Comparison of ENCODE assay signal across 11 mouse cellular contexts in the genomic region with DNA sequence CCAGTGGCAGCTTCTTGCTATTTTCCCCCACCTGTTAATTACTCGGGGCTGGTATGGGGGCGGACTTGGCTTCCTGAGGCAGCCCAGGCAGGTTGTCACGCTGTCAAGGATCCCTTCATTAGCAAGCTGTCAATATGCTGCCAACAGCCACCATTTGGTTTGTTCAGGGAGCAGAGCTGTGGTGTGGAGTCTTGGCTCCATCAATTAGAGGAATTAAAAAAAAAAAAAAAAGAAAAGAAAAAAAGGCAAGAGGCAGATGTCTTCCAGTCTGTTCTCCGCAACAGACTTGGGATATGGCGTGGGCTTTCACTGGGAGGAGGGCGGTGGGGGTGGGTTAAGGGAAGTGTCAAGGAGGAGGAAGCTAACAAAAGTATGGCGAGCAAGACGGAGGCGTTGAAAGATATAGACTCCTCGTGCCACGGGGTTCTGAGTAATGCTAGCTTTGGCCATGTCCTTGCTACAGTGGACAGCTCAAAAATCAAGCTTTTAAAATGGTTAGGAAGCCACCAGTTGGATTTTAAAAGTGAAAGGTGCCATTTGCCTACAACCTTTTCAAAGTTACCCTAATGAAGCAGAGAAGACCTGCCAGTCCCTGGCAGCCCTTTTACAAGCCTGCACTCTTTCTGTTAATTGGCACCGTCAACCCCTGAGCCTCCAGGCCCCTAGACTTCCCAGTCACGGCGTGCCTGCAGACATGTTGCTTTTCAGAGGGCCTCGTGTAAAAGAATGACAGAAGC.
A peak's percentile ranks its signal among the peaks of the same experiment; 100 is the strongest.
DNase-seq lines count a peak whose midpoint lies in the region; ATAC-seq and TF ChIP-seq lines count a peak whose summit lies in the region.
"Had no signal": no experiment of that assay in that cellular context is flagged by ENCODE, and none has a peak within 500 bp of the region (broad histone marks: within the 10 kb centered on the region; RNA-seq: fewer than 3 reads in every experiment).

No protein-coding gene starts in this region.

- H3K27me3 ChIP-seq in hindbrain, postnatal 0 days (ENCODE audit: insufficient read depth, low read length): no peaks in the 10 kb centered on the region
- H3K27me3 ChIP-seq in hindbrain, embryonic 14.5 days (ENCODE audit: control insufficient read depth, insufficient read depth, low read length): no peaks in the 10 kb centered on the region
- H3K27me3 ChIP-seq: hindbrain, embryonic 13.5 days; neural tube, embryonic 15.5 days had no signal

- no peaks in the 10 kb centered on the region for H3K36me3 ChIP-seq in hindbrain, postnatal 0 days (ENCODE audit: insufficient read depth, low read length)
- H3K36me3 ChIP-seq in hindbrain, embryonic 14.5 days (replicated peaks; ENCODE audit: control insufficient read depth, insufficient read depth): no peaks in the 10 kb centered on the region
- H3K36me3 ChIP-seq: hindbrain, embryonic 13.5 days; neural tube, embryonic 15.5 days had no signal

- 0 out of 2 replicates have a peak overlapping the region, but pooled peaks have one; percentile 32 for H3K27ac ChIP-seq in hindbrain, postnatal 0 days
- H3K27ac ChIP-seq in hindbrain, embryonic 14.5 days: no peak overlapping the region
- H3K27ac ChIP-seq: hindbrain, embryonic 13.5 days; neural tube, embryonic 15.5 days had no signal

- H3K4me2 ChIP-seq in hindbrain, postnatal 0 days (ENCODE audit: low read depth, low read length): no peak overlapping the region
- no peak overlapping the region for H3K4me2 ChIP-seq in hindbrain, embryonic 14.5 days (replicated peaks)
- H3K4me2 ChIP-seq: hindbrain, embryonic 13.5 days; neural tube, embryonic 15.5 days had no signal

- DNase-seq in hindbrain, postnatal 0 days (ENCODE audit: low spot score): peak; percentile 77
- no peak for DNase-seq in hindbrain, embryonic 14.5 days (ENCODE audit: low spot score)
- peak; percentile 87 to 90 for DNase-seq in frontal cortex, adult 2 months (ENCODE audit: extremely low spot score in 1 of 2, low spot score in 1 of 2)
- peak; percentile 62 to 86 for DNase-seq in left cerebral cortex, postnatal 10 days (ENCODE audit: extremely low spot score in 1 of 2, low spot score in 2 of 2)
- peak; percentile 55 for DNase-seq in right cerebral cortex, postnatal 4 days
- DNase-seq in spleen, postnatal 4 days (ENCODE audit: low spot score in 2 of 2): no peak
- no peak for DNase-seq in thymus, postnatal 36 days
- DNase-seq in lung, postnatal 36 days: no peak
- DNase-seq: B cell, adult 2 months had no signal

- WGBS in hindbrain, postnatal 0 days: 44% methylated on average over 15 of the region's 15 CpGs
- 65% methylated on average over 15 of the region's 15 CpGs for WGBS in hindbrain, embryonic 14.5 days

- ATAC-seq in hindbrain, postnatal 0 days: peak; percentile 78; the same call in 1 of the 2 replicates
- ATAC-seq in hindbrain, embryonic 14.5 days (ENCODE audit: low FRiP score): no peak

- no peak for TF ChIP-seq CTCF in hindbrain, postnatal 0 days (IDR thresholded peaks at IDR 0.05; ENCODE audit: low read depth)

- H3K9ac ChIP-seq in hindbrain, postnatal 0 days (replicated peaks; ENCODE audit: low read length): no peak overlapping the region
- no peak overlapping the region for H3K9ac ChIP-seq in hindbrain, embryonic 14.5 days
- H3K9ac ChIP-seq: hindbrain, embryonic 13.5 days; neural tube, embryonic 15.5 days had no signal

- no peak overlapping the region for H3K4me3 ChIP-seq in hindbrain, postnatal 0 days (ENCODE audit: low read length)
- H3K4me3 ChIP-seq in hindbrain, embryonic 14.5 days (replicated peaks; ENCODE audit: low read length): no peak overlapping the region
- H3K4me3 ChIP-seq: hindbrain, embryonic 13.5 days; neural tube, embryonic 15.5 days had no signal

- no peaks in the 10 kb centered on the region for H3K4me1 ChIP-seq in hindbrain, postnatal 0 days (ENCODE audit: insufficient read depth, low read length)
- H3K4me1 ChIP-seq in hindbrain, embryonic 14.5 days (replicated peaks; ENCODE audit: control insufficient read depth, insufficient read depth, low read length): no peaks in the 10 kb centered on the region
- H3K4me1 ChIP-seq: hindbrain, embryonic 13.5 days; neural tube, embryonic 15.5 days had no signal

- no peaks in the 10 kb centered on the region for H3K9me3 ChIP-seq in hindbrain, postnatal 0 days (ENCODE audit: low read length)
- no peaks in the 10 kb centered on the region for H3K9me3 ChIP-seq in hindbrain, embryonic 14.5 days (ENCODE audit: control insufficient read depth, low read length)
- H3K9me3 ChIP-seq: hindbrain, embryonic 13.5 days; neural tube, embryonic 15.5 days had no signal

- intact Hi-C loops in left cerebral cortex, postnatal 10 days (cut with DNase I): loop anchor here (5.0 to 10.0 kb wide), 5 partner anchors 167 to 943 kb away; a partner anchor contains a TSS

Comparison
In these comparisons a context has a peak if more than half of its experiments do, and no peak if none do; other contexts are left out.
1. DNase-seq: peak in hindbrain, postnatal 0 days (single experiment), frontal cortex, adult 2 months (2 of 2), left cerebral cortex, postnatal 10 days (2 of 2) and right cerebral cortex, postnatal 4 days (single experiment); none in hindbrain, embryonic 14.5 days (single experiment), spleen, postnatal 4 days (0 of 2), thymus, postnatal 36 days (0 of 2) and lung, postnatal 36 days (single experiment).